22 mouse cellular contexts compared by ENCODE assay signal in genomic region chr11:29632486-29632885, GRCm38 (mm10).
DNase-seq lines count a peak whose midpoint lies in the region; ATAC-seq lines count a peak whose summit lies in the region.
"Had no signal": no experiment of that assay in that cellular context is flagged by ENCODE, and none has a peak within 500 bp of the region (broad histone marks: within the 10 kb centered on the region; RNA-seq: fewer than 3 reads in every experiment).

No protein-coding gene starts in this region.

- ATAC-seq in heart, embryonic 11.5 days (replicated peaks; ENCODE audit: insufficient number of reproducible peaks, low FRiP score, low TSS enrichment), result no peak
- no peak for ATAC-seq in kidney, embryonic 16.5 days (ENCODE audit: low FRiP score, low TSS enrichment)
- no peak for ATAC-seq in frontal cortex, adult (ENCODE audit: low TSS enrichment)
- ATAC-seq: forebrain, embryonic 15.5 days; intestine, embryonic 15.5 days; liver, embryonic 12.5 days had no signal

- no peaks in the 10 kb centered on the region for H3K27me3 ChIP-seq in heart, embryonic 11.5 days (ENCODE audit: control insufficient read depth, insufficient read depth, low read length)
- H3K27me3 ChIP-seq in kidney, embryonic 16.5 days (ENCODE audit: insufficient read depth, low read length), result no peaks in the 10 kb centered on the region
- H3K27me3 ChIP-seq: CH12.LX; forebrain, embryonic 15.5 days; intestine, embryonic 15.5 days; limb, embryonic 12.5 days; liver, embryonic 12.5 days had no signal

- H3K9ac ChIP-seq in heart, embryonic 11.5 days (ENCODE audit: low read depth, low read length), result no peak overlapping the region
- no peak overlapping the region for H3K9ac ChIP-seq in kidney, embryonic 16.5 days (replicated peaks; ENCODE audit: low read length)
- H3K9ac ChIP-seq: forebrain, embryonic 15.5 days; hindbrain, embryonic 14.5 days; intestine, embryonic 15.5 days; limb, embryonic 12.5 days; liver, embryonic 12.5 days had no signal

- H3K9me3 ChIP-seq in heart, embryonic 11.5 days (replicated peaks; ENCODE audit: control insufficient read depth, low read length), result no peaks in the 10 kb centered on the region
- no peaks in the 10 kb centered on the region for H3K9me3 ChIP-seq in kidney, embryonic 16.5 days (ENCODE audit: low read length)
- H3K9me3 ChIP-seq: forebrain, embryonic 15.5 days; intestine, embryonic 15.5 days; limb, embryonic 12.5 days; liver, embryonic 12.5 days; megakaryocyte, embryonic 14.5 days had no signal

- peaks cover 20% of the 10 kb centered on the region for H3K4me1 ChIP-seq in heart, embryonic 11.5 days (ENCODE audit: control insufficient read depth, insufficient read depth, low read length)
- H3K4me1 ChIP-seq in kidney, embryonic 16.5 days (ENCODE audit: insufficient read depth, low read length), result no peaks in the 10 kb centered on the region
- H3K4me1 ChIP-seq: liver, embryonic 12.5 days had no signal

- no peak for DNase-seq in heart, adult 8-10 months (ENCODE audit: low spot score)
- DNase-seq in kidney, adult 18-20 months, result no peak
- DNase-seq in Muller cell, postnatal 12 days (ENCODE audit: inconsistent ontology term), result peak; percentile 24
- DNase-seq in adrenal gland, postnatal 10 days, result peak; percentile 50
- DNase-seq: cerebellum, adult 18-20 months; cerebellum, postnatal 25 days; embryo, embryonic 11 days; gastrocnemius, postnatal 36 days; lung, adult 2 months; midbrain, embryonic 14.5 days; retina, postnatal 1 day; right cerebral cortex, postnatal 4 days had no signal

- no peak overlapping the region for H3K4me2 ChIP-seq in heart, embryonic 11.5 days
- H3K4me2 ChIP-seq in kidney, embryonic 16.5 days (replicated peaks; ENCODE audit: low read depth, low read length), result no peak overlapping the region
- H3K4me2 ChIP-seq: forebrain, embryonic 15.5 days; hindbrain, embryonic 14.5 days; intestine, embryonic 15.5 days; limb, embryonic 12.5 days; liver, embryonic 12.5 days had no signal

- H3K27ac ChIP-seq in heart, embryonic 11.5 days (ENCODE audit: low read depth, low read length), result peak overlapping the region; percentile 1; the same call in 1 of the 2 replicates
- 0 out of 2 replicates have a peak overlapping the region, but pooled peaks have one; percentile 22 for H3K27ac ChIP-seq in kidney, embryonic 16.5 days (ENCODE audit: low read length)
- H3K27ac ChIP-seq: forebrain, embryonic 15.5 days; hindbrain, embryonic 14.5 days; intestine, embryonic 15.5 days; limb, embryonic 12.5 days; liver, embryonic 12.5 days had no signal

- H3K4me3 ChIP-seq in heart, embryonic 11.5 days (ENCODE audit: low read depth, low read length), result no peak overlapping the region
- H3K4me3 ChIP-seq in kidney, embryonic 16.5 days (ENCODE audit: low read length), result no peak overlapping the region
- H3K4me3 ChIP-seq: forebrain, embryonic 15.5 days; intestine, embryonic 15.5 days; limb, embryonic 12.5 days; liver, embryonic 12.5 days; megakaryocyte, embryonic 14.5 days had no signal

- H3K36me3 ChIP-seq in heart, embryonic 11.5 days (ENCODE audit: control insufficient read depth, insufficient read depth, low read length), result no peaks in the 10 kb centered on the region
- no peaks in the 10 kb centered on the region for H3K36me3 ChIP-seq in kidney, embryonic 16.5 days (ENCODE audit: insufficient read depth, low read length)
- H3K36me3 ChIP-seq: forebrain, embryonic 15.5 days; intestine, embryonic 15.5 days; limb, embryonic 12.5 days; liver, embryonic 12.5 days had no signal

- 56% methylated on average over 1 of the region's 1 CpGs for WGBS in heart, embryonic 11.5 days (ENCODE audit: insufficient replicate concordance)
- whole genome bisulfite sequencing in kidney, embryonic 16.5 days, result 21% methylated on average over 1 of the region's 1 CpGs

Comparison
In these comparisons a context has a peak if more than half of its experiments do, and no peak if none do; other contexts are left out.
1. DNase-seq: peak in Muller cell, postnatal 12 days (single experiment) and adrenal gland, postnatal 10 days (single experiment); none in heart, adult 8-10 months (single experiment) and kidney, adult 18-20 months (single experiment).